Mouse (Mus musculus) layer of hippocampus, adult 2 months (tissue): ENCODE measurements at regions not wholly inside any gene's neighbourhood (a gene's known extent, or its start where the extent isn't known, plus 50 kb on each side); places are given as distances from the start of the nearest gene placed in this dataset.
A peak's percentile ranks its signal among the peaks of the same experiment; 100 is the strongest.

Experiments
- DNase-seq, 2 experiments: peaks; one replicate each; pipeline ENCODE4 v3.0.0; 2022; ENCODE audit warnings: low spot score in 2 of 2
- H3K27ac ChIP-seq: fragments of 200-600 bp; 2 replicates; pipeline ENCODE4 v1.8.1; 2022
- H3K4me3 ChIP-seq: fragments of 200-600 bp; 2 replicates; pipeline ENCODE4 v1.8.1; 2022; ENCODE audit warnings: mild to moderate bottlenecking
- CTCF ChIP-seq: fragments of 200-600 bp; conservative IDR thresholded peaks from 2 replicates; pipeline ENCODE4 v1.8.1; 2022; ENCODE audit warnings: antibody characterized with exemption, mild to moderate bottlenecking, moderate library complexity

DNA sequence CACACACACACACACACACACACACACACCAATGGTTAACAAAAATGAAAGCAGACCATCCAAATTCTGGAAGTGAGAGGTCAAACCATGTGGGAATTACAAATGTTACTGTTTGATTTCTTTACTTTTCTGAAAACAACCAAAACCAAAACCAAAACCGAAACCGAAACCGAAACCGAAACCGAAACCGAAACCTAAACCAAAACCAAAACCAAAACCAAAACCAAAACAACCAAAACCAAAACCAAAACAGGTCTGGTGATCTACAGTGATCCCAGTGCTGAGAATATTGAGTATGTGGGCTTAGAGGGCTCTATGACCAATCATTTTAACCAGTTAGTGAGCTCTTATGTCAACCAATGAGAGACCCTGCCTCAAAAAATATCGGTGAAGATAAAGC, 1407.6 kb upstream of the Cdh20 start:
- DNase-seq: no peak
- Histone ChIP-seq H3K4me3 (no peak overlapping the region), H3K27ac (no peak overlapping the region)
- no peak for TF ChIP-seq CTCF

DNA sequence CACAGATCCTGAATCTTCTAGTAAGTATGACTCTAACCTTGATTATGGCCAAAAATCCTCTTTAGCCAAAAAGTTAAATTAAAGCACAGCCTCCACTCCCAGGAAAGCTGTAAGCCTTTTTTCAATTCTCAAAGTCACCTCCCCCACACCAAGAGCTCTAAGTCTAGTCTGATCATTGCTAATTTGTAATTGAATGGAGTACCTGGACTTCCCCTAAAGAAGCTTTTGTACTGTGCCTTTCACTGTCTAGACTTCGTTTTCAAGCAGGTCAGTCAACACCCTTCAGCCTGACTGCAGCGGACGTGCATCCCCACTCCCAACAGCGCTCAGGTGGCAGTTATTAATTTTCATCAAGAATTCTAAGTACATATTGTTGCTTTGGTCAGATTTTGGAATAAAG, 1395.5 kb upstream of the Cdh20 start:
- no peak for TF ChIP-seq CTCF
- no peak for DNase-seq
- H3K4me3 ChIP-seq: no peak overlapping the region
- no peak overlapping the region for H3K27ac ChIP-seq

DNA sequence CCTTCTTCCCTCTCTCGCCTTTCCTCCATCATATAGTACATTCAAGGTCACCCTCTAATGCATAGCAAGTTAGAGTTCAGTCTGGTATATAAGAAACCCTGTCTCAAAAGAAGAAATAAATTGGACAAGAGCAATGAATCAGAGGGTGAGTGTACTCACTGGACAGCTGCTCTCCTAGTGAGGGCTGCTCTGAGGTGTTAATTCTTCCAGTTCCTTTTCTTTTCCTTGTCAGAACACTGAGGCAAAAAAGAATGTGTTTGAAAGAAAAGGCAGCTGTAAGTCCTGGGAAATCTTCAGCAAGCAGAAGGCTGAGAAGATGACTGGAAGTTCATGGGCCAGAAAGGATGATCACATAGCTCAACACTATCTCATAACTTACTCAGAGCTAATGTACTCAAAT, 1348.2 kb upstream of the Cdh20 start:
- no peak for TF ChIP-seq CTCF
- no peak overlapping the region for H3K27ac ChIP-seq
- no peak overlapping the region for H3K4me3 ChIP-seq
- no peak for DNase-seq

DNA sequence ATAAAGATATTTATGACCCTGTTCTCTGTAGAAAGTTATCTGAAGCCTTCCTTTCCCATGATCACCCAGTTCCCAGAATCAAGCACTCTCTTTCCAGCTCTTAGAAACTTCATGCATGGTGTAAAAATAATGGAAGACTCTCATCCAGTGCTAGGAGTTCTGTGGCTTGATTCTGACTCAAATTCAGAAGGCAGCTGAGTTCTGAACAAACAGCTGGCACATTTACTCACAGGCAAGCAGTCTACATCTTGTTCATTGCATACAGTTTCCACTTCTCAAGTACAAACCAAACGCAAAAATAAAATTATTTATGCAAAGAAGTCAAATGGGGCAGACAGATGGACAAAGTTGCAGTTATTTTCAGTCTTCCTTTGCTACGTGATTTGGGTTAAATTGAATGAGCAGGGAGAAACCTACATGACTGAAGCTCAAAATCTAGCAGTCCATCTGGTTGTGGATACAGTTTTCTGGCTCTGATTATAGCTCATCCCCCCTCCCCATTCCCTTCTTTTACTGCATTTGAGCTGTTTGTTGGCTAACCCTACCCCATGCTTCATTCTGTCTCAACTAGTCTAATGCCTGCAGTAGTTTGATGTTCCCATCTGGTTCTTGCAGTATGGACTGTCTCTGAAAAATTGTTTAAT, 1347.2 kb upstream of the Cdh20 start:
- TF ChIP-seq CTCF: no peak
- H3K27ac ChIP-seq: no peak overlapping the region
- peak in 1 of 2 experiments; percentile 4 for DNase-seq
- no peak overlapping the region for H3K4me3 ChIP-seq

DNA sequence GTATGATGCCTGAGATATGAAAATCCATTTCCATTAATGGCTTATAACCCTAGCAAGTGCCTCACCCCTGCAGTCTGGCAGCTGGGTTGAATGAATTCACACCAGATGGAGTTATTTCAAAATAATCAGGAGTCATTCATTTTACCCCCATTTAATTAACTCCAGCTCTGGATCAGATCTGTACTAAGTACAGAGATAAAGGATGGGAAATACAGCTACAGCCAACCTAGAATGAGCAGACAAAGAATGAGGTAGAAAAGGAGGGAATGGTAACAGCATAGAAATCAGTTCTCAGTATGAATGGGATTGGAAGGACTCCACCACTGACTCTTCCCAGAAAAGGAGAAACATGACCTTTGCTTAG, 1346.7 kb upstream of the Cdh20 start:
- H3K4me3 ChIP-seq: no peak overlapping the region
- no peak overlapping the region for H3K27ac ChIP-seq
- peak in 1 of 2 experiments; percentile 10 for DNase-seq
- TF ChIP-seq CTCF: no peak

DNA sequence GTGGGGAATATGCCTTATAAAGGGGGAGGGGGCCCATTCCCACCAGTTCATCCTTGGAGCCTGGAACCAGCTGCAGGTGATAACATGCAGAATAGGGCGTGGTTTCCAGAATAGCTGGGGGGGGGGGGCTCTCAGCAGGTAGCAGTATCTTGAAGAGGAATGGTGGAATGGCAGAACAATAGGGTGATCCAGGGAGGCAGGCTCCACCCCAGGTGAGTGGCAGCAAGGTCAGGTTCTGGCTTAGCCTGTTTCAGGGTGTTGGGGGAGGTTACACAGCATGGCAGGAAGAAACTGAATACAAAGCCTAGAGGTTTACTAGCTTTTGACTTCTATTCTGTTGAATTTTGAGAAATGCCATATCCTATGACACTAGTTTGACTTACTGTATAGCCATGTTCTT, 1296.8 kb upstream of the Cdh20 start:
- Histone ChIP-seq H3K27ac (no peak overlapping the region), H3K4me3 (no peak overlapping the region)
- no peak for TF ChIP-seq CTCF
- DNase-seq: no peak

DNA sequence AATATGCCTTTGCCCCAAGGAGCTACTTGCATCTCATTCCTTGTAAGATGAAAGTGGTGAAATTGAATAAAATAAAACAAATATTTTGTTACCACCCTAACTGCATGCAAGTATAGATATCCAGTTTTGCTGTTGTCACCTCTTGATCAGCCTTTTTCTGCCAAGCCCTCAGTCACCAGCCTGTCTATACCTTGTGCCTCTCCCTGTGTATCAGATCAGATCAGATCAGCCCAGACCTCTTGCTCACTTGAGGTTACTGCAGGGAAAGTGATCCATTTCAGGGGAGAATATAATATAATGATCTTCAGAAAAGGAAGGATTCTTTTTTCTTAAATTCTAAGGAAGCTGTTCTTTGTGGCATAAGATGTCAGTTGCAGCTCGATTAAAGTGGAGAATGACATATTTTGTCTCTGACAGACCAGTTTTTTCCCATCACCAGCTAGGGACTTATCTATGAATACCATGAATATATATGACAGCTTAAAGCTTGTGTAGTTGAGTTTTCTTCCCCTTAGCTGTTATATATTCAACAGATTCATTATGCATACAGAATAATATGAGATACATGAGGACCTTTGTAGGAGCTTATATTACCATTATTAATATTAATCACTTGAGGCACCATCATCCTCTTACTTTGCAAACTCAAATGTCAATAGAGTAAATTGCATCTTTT, 1264.7 kb upstream of the Cdh20 start:
- no peak for TF ChIP-seq CTCF
- Histone ChIP-seq H3K4me3 (no peak overlapping the region), H3K27ac (no peak overlapping the region)
- DNase-seq: no peak
